Mouse (Mus musculus) lung, postnatal 0 days (tissue): ENCODE data around the gene Tmem130.

Experiments used
- CTCF ChIP-seq: IDR thresholded peaks from 2 replicates; pipeline ENCODE4 v1.5.1; 2016; ENCODE audit warnings: antibody characterized with exemption, mild to moderate bottlenecking
- EP300 ChIP-seq: IDR thresholded peaks from 2 replicates; pipeline ENCODE4 v1.6.1; 2016; ENCODE audit warnings: antibody characterized with exemption, mild to moderate bottlenecking, control low read depth

- TF ChIP-seq CTCF, result no peak
- TF ChIP-seq EP300, result no peak
Measured at GRCm38 (mm10) chr5:144728237-144728636, 33.4 kb downstream of the Tmem130 start.
